Mouse (Mus musculus) forebrain, embryonic 12.5 days (tissue): ENCODE measurements around the gene Gan. TPM values are rescaled to one million over a fixed set of nuclear protein-coding genes. Genes with fewer than 3 reads are reported as not detected.
A peak's percentile ranks its signal among the peaks of the same experiment; 100 is the strongest.

Source experiments
- ATAC-seq: fragments of 200-750 bp; cut with Nextera tagmentation; 2 replicates; pipeline ENCODE4 v1.8.0; 2017; ENCODE audit warnings: moderate TSS enrichment; ENCODE audit not compliant: low FRiP score
- H3K27ac ChIP-seq: fragments of 300-500 bp; sonication (generic); 2 replicates; pipeline ENCODE4 v1.5.1; 2016; ENCODE audit warnings: mild to moderate bottlenecking
- H3K27me3 ChIP-seq: fragments of 300-500 bp; sonication (generic); 2 replicates; pipeline ENCODE4 v1.6.1; 2016; ENCODE audit warnings: mild to moderate bottlenecking
- H3K36me3 ChIP-seq: fragments of 300-500 bp; sonication (generic); replicated peaks from 2 replicates; pipeline ENCODE4 v1.6.1; 2016; ENCODE audit warnings: mild to moderate bottlenecking
- H3K4me1 ChIP-seq: fragments of 300-500 bp; sonication (generic); 2 replicates; pipeline ENCODE4 v1.6.1; 2016
- H3K4me2 ChIP-seq: fragments of 300-500 bp; sonication (generic); 2 replicates; pipeline ENCODE4 v1.6.1; 2016; ENCODE audit warnings: mild to moderate bottlenecking, moderate library complexity
- H3K4me3 ChIP-seq: fragments of 300-500 bp; sonication (generic); replicated peaks from 2 replicates; pipeline ENCODE4 v1.5.1; 2016; ENCODE audit warnings: mild to moderate bottlenecking
- H3K9ac ChIP-seq: fragments of 300-500 bp; sonication (generic); 2 replicates; pipeline ENCODE4 v1.6.1; 2016; ENCODE audit warnings: mild to moderate bottlenecking
- H3K9me3 ChIP-seq: fragments of 300-500 bp; sonication (generic); 2 replicates; pipeline ENCODE4 v1.6.1; 2016
- WGBS: fragments of 180-500 bp; shearing (Covaris S2); methylation state at CpG from one replicate; pipeline ENCODE4 v1.1.7; 2016; 5-methylcytosine and 5-hydroxymethylcytosine counted together
- polyA plus RNA-seq: library from polyadenylated mRNA; unstranded; fragments of >200 nt; fragmentation: Nextera tagmentation; extraction: Ambion mirVana; gene quantifications from 2 replicates; pipeline ENCODE4 v1.2.1, GENCODE M21; 2016

Gan gene
- polyA plus RNA-seq, result 2.9 and 3.4 TPM in 2 replicates

- WGBS, result under 1% methylated on average over 58 of the region's 65 CpGs
- peak; percentile 62 for ATAC-seq
- Histone ChIP-seq H3K27ac (peak within 1 kb of the TSS; percentile 70), H3K9me3 (no peaks in the 10 kb centered on the region), H3K36me3 (no peaks in the 10 kb centered on the region), H3K4me3 (peak within 1 kb of the TSS; percentile 81), H3K4me2 (peak within 1 kb of the TSS; percentile 94), H3K4me1 (peaks cover 34% of the 10 kb centered on the region), H3K9ac (peak within 1 kb of the TSS; percentile 88), H3K27me3 (no peaks in the 10 kb centered on the region)
Observed at GRCm38 (mm10) chr8:117158135-117158761, at the start of gene Gan. Gene Gan, plus strand, starts transcription at chr8:117158135.

- no peak overlapping the region for H3K27ac ChIP-seq
- no peaks in the 10 kb centered on the region for H3K27me3 ChIP-seq
- no peaks in the 10 kb centered on the region for H3K4me1 ChIP-seq
- H3K36me3 ChIP-seq, result no peaks in the 10 kb centered on the region
- no peak overlapping the region for H3K4me3 ChIP-seq
- no peak overlapping the region for H3K9ac ChIP-seq
- H3K4me2 ChIP-seq, result no peak overlapping the region
- WGBS, result 89% methylated on average over 19 of the region's 19 CpGs
- no peaks in the 10 kb centered on the region for H3K9me3 ChIP-seq
- ATAC-seq, result no peak
Observed at GRCm38 (mm10) chr8:117109018-117109711, 48.8 kb upstream of the Gan start.

GRCm38 (mm10) chr8:117109801-117110390 lies 48.0 kb upstream of the Gan start:
- H3K4me1 ChIP-seq, result 0 out of 2 replicates have a peak, but pooled peaks cover 1% of the 10 kb centered on the region
- no peak overlapping the region for H3K4me3 ChIP-seq
- H3K9me3 ChIP-seq, result no peaks in the 10 kb centered on the region
- no peak overlapping the region for H3K27ac ChIP-seq
- H3K36me3 ChIP-seq, result no peaks in the 10 kb centered on the region
- 55% methylated on average over 16 of the region's 16 CpGs for WGBS
- no peak for ATAC-seq
- no peaks in the 10 kb centered on the region for H3K27me3 ChIP-seq
- no peak overlapping the region for H3K9ac ChIP-seq
- H3K4me2 ChIP-seq, result no peak overlapping the region

GRCm38 (mm10) chr8:117111641-117112040 lies 46.3 kb upstream of the Gan start:
- Histone ChIP-seq H3K27ac (no peak overlapping the region), H3K27me3 (no peaks in the 10 kb centered on the region), H3K9me3 (no peaks in the 10 kb centered on the region), H3K4me2 (no peak overlapping the region), H3K4me1 (peaks cover 12% of the 10 kb centered on the region), H3K4me3 (no peak overlapping the region), H3K9ac (no peak overlapping the region), H3K36me3 (no peaks in the 10 kb centered on the region)
- no peak for ATAC-seq
- WGBS, result 98% methylated on average over 3 of the region's 3 CpGs

- no peak overlapping the region for H3K4me3 ChIP-seq
- H3K4me1 ChIP-seq, result peaks cover 12% of the 10 kb centered on the region
- no peak overlapping the region for H3K4me2 ChIP-seq
- no peaks in the 10 kb centered on the region for H3K36me3 ChIP-seq
- ATAC-seq, result no peak
- no peaks in the 10 kb centered on the region for H3K27me3 ChIP-seq
- no peak overlapping the region for H3K9ac ChIP-seq
- WGBS, result 73% methylated on average over 8 of the region's 8 CpGs
- H3K27ac ChIP-seq, result no peak overlapping the region
- no peaks in the 10 kb centered on the region for H3K9me3 ChIP-seq
Observed at GRCm38 (mm10) chr8:117112261-117112660, 45.7 kb upstream of the Gan start.

GRCm38 (mm10) chr8:117115094-117115493 lies 42.8 kb upstream of the Gan start:
- Histone ChIP-seq H3K36me3 (no peaks in the 10 kb centered on the region), H3K27ac (no peak overlapping the region), H3K4me1 (peaks cover 12% of the 10 kb centered on the region), H3K9me3 (no peaks in the 10 kb centered on the region), H3K9ac (no peak overlapping the region), H3K27me3 (no peaks in the 10 kb centered on the region), H3K4me2 (peak overlapping the region; percentile 40; the same call in 1 of the 2 replicates), H3K4me3 (no peak overlapping the region)
- no peak for ATAC-seq
- 54% methylated on average over 6 of the region's 6 CpGs for WGBS

GRCm38 (mm10) chr8:117115676-117116446 lies 42.1 kb upstream of the Gan start:
- Histone ChIP-seq H3K36me3 (no peaks in the 10 kb centered on the region), H3K9ac (no peak overlapping the region), H3K27ac (no peak overlapping the region), H3K9me3 (no peaks in the 10 kb centered on the region), H3K4me3 (no peak overlapping the region; the same call in 1 of the 2 replicates), H3K4me2 (peak overlapping the region; percentile 40), H3K27me3 (no peaks in the 10 kb centered on the region), H3K4me1 (peaks cover 12% of the 10 kb centered on the region)
- 15% methylated on average over 13 of the region's 13 CpGs for WGBS
- ATAC-seq, result no peak

GRCm38 (mm10) chr8:117116534-117116933 lies 41.4 kb upstream of the Gan start:
- Histone ChIP-seq H3K27ac (no peak overlapping the region), H3K4me3 (no peak overlapping the region), H3K36me3 (no peaks in the 10 kb centered on the region), H3K9me3 (no peaks in the 10 kb centered on the region), H3K4me2 (no peak overlapping the region), H3K4me1 (peaks cover 12% of the 10 kb centered on the region), H3K9ac (no peak overlapping the region), H3K27me3 (no peaks in the 10 kb centered on the region)
- no peak for ATAC-seq
- 78% methylated on average over 7 of the region's 7 CpGs for WGBS

GRCm38 (mm10) chr8:117118409-117118808 lies 39.5 kb upstream of the Gan start:
- no peaks in the 10 kb centered on the region for H3K27me3 ChIP-seq
- no peak overlapping the region for H3K4me3 ChIP-seq
- H3K27ac ChIP-seq, result no peak overlapping the region
- H3K4me2 ChIP-seq, result no peak overlapping the region
- H3K9ac ChIP-seq, result no peak overlapping the region
- no peak for ATAC-seq
- no peaks in the 10 kb centered on the region for H3K9me3 ChIP-seq
- 95% methylated on average over 9 of the region's 9 CpGs for WGBS
- peaks cover 12% of the 10 kb centered on the region for H3K4me1 ChIP-seq
- H3K36me3 ChIP-seq, result no peaks in the 10 kb centered on the region

GRCm38 (mm10) chr8:117121277-117121676 lies 36.7 kb upstream of the Gan start:
- no peak overlapping the region for H3K9ac ChIP-seq
- no peak overlapping the region for H3K4me2 ChIP-seq
- H3K27me3 ChIP-seq, result no peaks in the 10 kb centered on the region
- H3K4me3 ChIP-seq, result no peak overlapping the region
- ATAC-seq, result no peak
- H3K27ac ChIP-seq, result no peak overlapping the region
- no peaks in the 10 kb centered on the region for H3K36me3 ChIP-seq
- no peaks in the 10 kb centered on the region for H3K9me3 ChIP-seq
- no peaks in the 10 kb centered on the region for H3K4me1 ChIP-seq
- WGBS, result 67% methylated on average over 8 of the region's 8 CpGs

GRCm38 (mm10) chr8:117123850-117124633 lies 33.9 kb upstream of the Gan start:
- no peaks in the 10 kb centered on the region for H3K9me3 ChIP-seq
- 82% methylated on average over 13 of the region's 13 CpGs for WGBS
- no peak overlapping the region for H3K27ac ChIP-seq
- H3K4me1 ChIP-seq, result no peaks in the 10 kb centered on the region
- no peak overlapping the region for H3K4me2 ChIP-seq
- no peak overlapping the region for H3K9ac ChIP-seq
- no peaks in the 10 kb centered on the region for H3K27me3 ChIP-seq
- no peak overlapping the region for H3K4me3 ChIP-seq
- ATAC-seq, result no peak
- no peaks in the 10 kb centered on the region for H3K36me3 ChIP-seq
